ENCODE assay signal across 27 mouse cellular contexts in the genomic region with DNA sequence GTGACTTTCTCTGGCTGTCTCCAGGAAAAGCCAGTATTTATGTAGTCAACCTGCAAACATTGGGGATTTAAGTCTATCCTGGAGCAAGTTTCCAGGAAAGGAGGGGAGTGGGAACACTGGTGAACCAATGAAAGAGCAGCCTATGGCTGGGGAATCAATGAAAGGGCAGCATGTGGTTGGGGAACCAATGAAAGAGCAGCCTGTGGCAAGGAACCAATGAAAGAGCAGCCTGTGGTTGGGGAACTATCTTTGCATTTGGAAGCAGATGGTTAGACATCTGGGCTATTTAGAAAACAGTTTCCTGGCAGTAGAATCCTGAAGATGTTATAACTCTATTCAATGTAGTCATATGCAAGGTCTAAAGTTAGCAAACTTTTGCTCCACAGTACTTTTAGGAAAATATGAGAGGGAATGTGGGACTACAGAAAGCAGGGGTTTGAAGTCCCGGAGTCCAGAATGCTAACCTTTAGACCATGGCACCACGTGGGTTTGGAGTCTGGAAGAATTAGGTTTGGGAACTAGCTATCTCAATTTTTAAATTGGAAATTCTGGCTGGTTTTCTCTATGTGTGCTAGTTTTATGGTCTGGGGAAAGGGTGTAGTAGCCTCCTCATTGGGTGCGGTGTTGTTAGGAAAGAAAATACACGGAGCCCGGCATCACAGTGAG. TPM values are rescaled to one million over a fixed set of nuclear protein-coding genes. Genes with fewer than 3 reads are reported as not detected.
DNase-seq lines count a peak whose midpoint lies in the region; ATAC-seq and TF ChIP-seq lines count a peak whose summit lies in the region.
"Had no signal": no experiment of that assay in that cellular context is flagged by ENCODE, and none has a peak within 500 bp of the region (broad histone marks: within the 10 kb centered on the region; RNA-seq: fewer than 3 reads in every experiment).

No protein-coding gene starts in this region.

- H3K4me1 ChIP-seq in kidney, adult 2 months (ENCODE audit: control insufficient read depth, insufficient read depth, low read length) = peaks cover 11% of the 10 kb centered on the region; the same call in 1 of the 2 replicates
- H3K4me1 ChIP-seq in kidney, embryonic 14.5 days (ENCODE audit: control insufficient read depth, insufficient read depth, low read length) = peaks cover 20% of the 10 kb centered on the region
- H3K4me1 ChIP-seq: midbrain, embryonic 15.5 days; neural tube, embryonic 12.5 days had no signal

- intact Hi-C loops in left cerebral cortex, postnatal 10 days (cut with DNase I) = no loop called here

- no peak for ATAC-seq in kidney, embryonic 14.5 days (ENCODE audit: low FRiP score, low TSS enrichment)
- ATAC-seq: inflammation-experienced regulatory T-cells, adult 6 months; midbrain, embryonic 15.5 days; Patski had no signal

- DNase-seq in kidney, adult 2 months = peak; percentile 56
- DNase-seq in left cerebral cortex, adult 11 months (ENCODE audit: low spot score) = peak; percentile 32
- no peak for DNase-seq in left cerebral cortex, postnatal 10 days (ENCODE audit: extremely low spot score in 1 of 2, low spot score in 2 of 2)
- peak; percentile 59 for DNase-seq in R1 (ENCODE audit: low read depth, low spot score)
- peak; percentile 52 for DNase-seq in layer of hippocampus, adult 9-11 months
- DNase-seq in cerebellum, adult 11 months = no peak
- DNase-seq: adrenal gland, adult 2 months; cerebellum, adult 9-10 months; gastrocnemius, adult 2 months; heart, postnatal 4 days; kidney, adult 18-20 months; kidney, postnatal 4 days; liver; lung, postnatal 36 days; right cerebral cortex, postnatal 25 days; thymus, postnatal 14 days had no signal

- H3K27me3 ChIP-seq in kidney, adult 2 months (replicated peaks; ENCODE audit: control insufficient read depth, insufficient read depth, low read length) = no peaks in the 10 kb centered on the region
- no peaks in the 10 kb centered on the region for H3K27me3 ChIP-seq in kidney, embryonic 14.5 days (ENCODE audit: control insufficient read depth, insufficient read depth, low read length)
- H3K27me3 ChIP-seq: liver, embryonic 15.5 days; lung, embryonic 15.5 days; midbrain, embryonic 15.5 days; neural tube, embryonic 12.5 days; Patski had no signal

- no peak for TF ChIP-seq CTCF in kidney, adult 2 months (conservative IDR thresholded peaks at IDR 0.05; ENCODE audit: insufficient read depth, insufficient read length, low read depth, low read length)

- H3K4me3 ChIP-seq in kidney, adult 2 months (ENCODE audit: insufficient read depth, low read depth, low read length) = no peak overlapping the region
- no peak overlapping the region for H3K4me3 ChIP-seq in kidney, embryonic 14.5 days (ENCODE audit: low read length)
- H3K4me3 ChIP-seq: forebrain, embryonic 10.5 days; gastrocnemius, adult 2 months; limb, embryonic 10.5 days; liver, embryonic 15.5 days; lung, embryonic 15.5 days; midbrain, embryonic 15.5 days; neural tube, embryonic 12.5 days had no signal

- H3K4me2 ChIP-seq in kidney, embryonic 14.5 days (replicated peaks; ENCODE audit: low read depth, low read length) = no peak overlapping the region
- H3K4me2 ChIP-seq: hindbrain, embryonic 14.5 days; liver, embryonic 15.5 days; lung, embryonic 15.5 days; midbrain, embryonic 15.5 days; neural tube, embryonic 12.5 days had no signal

- no peak for TF ChIP-seq POLR2A in kidney, adult 2 months (IDR thresholded peaks at IDR 0.05; ENCODE audit: low read depth, low read length)

- WGBS in kidney, adult 2 months = 82% methylated on average over 5 of the region's 5 CpGs
- WGBS in kidney, embryonic 14.5 days = 92% methylated on average over 5 of the region's 5 CpGs

- H3K27ac ChIP-seq in kidney, adult 2 months (ENCODE audit: insufficient read depth, low read depth, low read length) = no peak overlapping the region
- H3K27ac ChIP-seq in kidney, embryonic 14.5 days (ENCODE audit: low read depth, low read length) = no peak overlapping the region
- H3K27ac ChIP-seq: gastrocnemius, adult 2 months; hindbrain, embryonic 14.5 days; limb, embryonic 10.5 days; liver, embryonic 15.5 days; lung, embryonic 15.5 days; midbrain, embryonic 15.5 days; neural tube, embryonic 12.5 days had no signal

- no peaks in the 10 kb centered on the region for H3K9me3 ChIP-seq in kidney, embryonic 14.5 days (ENCODE audit: control insufficient read depth, low read length)
- H3K9me3 ChIP-seq: forebrain, embryonic 10.5 days; limb, embryonic 10.5 days; liver, embryonic 15.5 days; lung, embryonic 15.5 days; midbrain, embryonic 15.5 days; neural tube, embryonic 12.5 days had no signal

- no peak overlapping the region for H3K9ac ChIP-seq in kidney, embryonic 14.5 days (ENCODE audit: low read depth, low read length)
- H3K9ac ChIP-seq: hindbrain, embryonic 14.5 days; liver, embryonic 15.5 days; lung, embryonic 15.5 days; midbrain, embryonic 15.5 days; neural tube, embryonic 12.5 days had no signal

- H3K36me3 ChIP-seq in kidney, adult 2 months (ENCODE audit: control insufficient read depth, insufficient read depth, low read length) = no peaks in the 10 kb centered on the region
- no peaks in the 10 kb centered on the region for H3K36me3 ChIP-seq in kidney, embryonic 14.5 days (ENCODE audit: control insufficient read depth, insufficient read depth, low read length)
- H3K36me3 ChIP-seq: forebrain, embryonic 10.5 days; limb, embryonic 10.5 days; liver, embryonic 15.5 days; lung, embryonic 15.5 days; midbrain, embryonic 15.5 days; neural tube, embryonic 12.5 days had no signal

RNA-seq across cellular contexts. Expression of gene Serp2, which starts 16.6 kb away (rescaled TPM):
- 1.0 and 2.0 TPM in 2 replicates for polyA plus RNA-seq in kidney, adult 2 months (2012; rRNA removed)
- 15.2 and 16.2 TPM in 2 replicates for polyA plus RNA-seq in kidney, embryonic 14.5 days (2014; fragmentation: Nextera tagmentation; extraction: Ambion mirVana)
- 100 to 1,000 TPM; 170 to 173 TPM for total RNA-seq in left cerebral cortex, postnatal 10 days (2021)
- total RNA-seq: common myeloid progenitor, adult 5-6 weeks had no signal

Comparison
In these comparisons a context has a peak if more than half of its experiments do, and no peak if none do; other contexts are left out.
1. DNase-seq: peak in kidney, adult 2 months (single experiment), left cerebral cortex, adult 11 months (single experiment), R1 (single experiment) and layer of hippocampus, adult 9-11 months (single experiment); none in left cerebral cortex, postnatal 10 days (0 of 2) and cerebellum, adult 11 months (single experiment).